Mouse (Mus musculus): ENCODE results near the gene Pkdrej. TPM values are rescaled to one million over a fixed set of nuclear protein-coding genes. Genes with fewer than 3 reads are reported as not detected.
A peak's percentile ranks its signal among the peaks of the same experiment; 100 is the strongest.

Pkdrej gene
- total RNA-seq, 1 experiment = 0.09 TPM

- in situ Hi-C loops (cut with MboI; ENCODE audit: low sequenced_read_pairs in 2 of 2, unreplicated experiment in 2 of 2) = no loop called here
- DNase-seq (ENCODE audit: low read depth, low spot score) = no peak
Observed at GRCm38 (mm10) chr15:85802931-85803330, 18.6 kb downstream of the Pkdrej start.

GRCm38 (mm10) chr15:85798676-85799075 lies 22.9 kb downstream of the Pkdrej start:
- H3K9me3 ChIP-seq (ENCODE audit: control insufficient read depth, insufficient read depth, low read depth, low read length) = no peaks in the 10 kb centered on the region
- no peak for TF ChIP-seq CHD2 (IDR thresholded peaks at IDR 0.05; ENCODE audit: low read depth, low read length)
- TF ChIP-seq HCFC1 (IDR thresholded peaks at IDR 0.05; ENCODE audit: borderline replicate concordance, insufficient read depth, low read length) = no peak
- H3K36me3 ChIP-seq (ENCODE audit: control insufficient read depth, insufficient read depth, low read length, poor library complexity, severe bottlenecking) = no peaks in the 10 kb centered on the region
- peaks cover 0 to 2% of the 10 kb centered on the region in 2 experiments; a peak in 1 of 4 replicates for H3K4me1 ChIP-seq (ENCODE audit: control insufficient read depth in 2 of 2, insufficient read depth in 2 of 2, low read length in 2 of 2, poor library complexity in 1 of 2)
- DNase-seq (ENCODE audit: low read depth, low spot score) = no peak
- in situ Hi-C loops (cut with MboI; ENCODE audit: low sequenced_read_pairs in 2 of 2, unreplicated experiment in 2 of 2) = no loop called here
- H3K4me3 ChIP-seq (ENCODE audit: insufficient read depth in 1 of 2, low read depth in 1 of 2, low read length in 2 of 2, poor library complexity in 1 of 2, severe bottlenecking in 1 of 2) = no peak overlapping the region
- H3K9ac ChIP-seq (ENCODE audit: insufficient read depth, low read depth, low read length, poor library complexity, severe bottlenecking) = no peak overlapping the region
- H3K27ac ChIP-seq (ENCODE audit: insufficient read depth, low read depth, low read length, poor library complexity, severe bottlenecking) = no peak overlapping the region

More at GRCm38 (mm10) chr15:85802931-85803330, 18.6 kb downstream of the Pkdrej start:
- TF ChIP-seq ZNF384 (IDR thresholded peaks at IDR 0.05; ENCODE audit: low read depth, low read length) (no peak), CHD2 (IDR thresholded peaks at IDR 0.05; ENCODE audit: low read depth, low read length) (no peak), HCFC1 (IDR thresholded peaks at IDR 0.05; ENCODE audit: borderline replicate concordance, insufficient read depth, low read length) (no peak), MAFK (IDR thresholded peaks at IDR 0.05; ENCODE audit: insufficient read depth, low read depth, low read length) (no peak), ZC3H11A (IDR thresholded peaks at IDR 0.05; ENCODE audit: borderline replicate concordance, low read depth, low read length) (no peak)
- Histone ChIP-seq H3K4me3 (ENCODE audit: insufficient read depth in 1 of 2, low read depth in 1 of 2, low read length in 2 of 2, poor library complexity in 1 of 2, severe bottlenecking in 1 of 2) (no peak overlapping the region), H3K27ac (ENCODE audit: insufficient read depth, low read depth, low read length, poor library complexity, severe bottlenecking) (no peak overlapping the region), H3K9me3 (ENCODE audit: control insufficient read depth, insufficient read depth, low read depth, low read length) (no peaks in the 10 kb centered on the region), H3K9ac (ENCODE audit: insufficient read depth, low read depth, low read length, poor library complexity, severe bottlenecking) (no peak overlapping the region), H3K36me3 (ENCODE audit: control insufficient read depth, insufficient read depth, low read length, poor library complexity, severe bottlenecking) (no peaks in the 10 kb centered on the region; the same call in 1 of the 2 replicates), H3K4me1 (ENCODE audit: control insufficient read depth in 2 of 2, insufficient read depth in 2 of 2, low read length in 2 of 2, poor library complexity in 1 of 2) (no peaks in the 10 kb centered on the region)

GRCm38 (mm10) chr15:85795516-85795915 lies 26.0 kb downstream of the Pkdrej start:
- no peak overlapping the region for H3K4me3 ChIP-seq (ENCODE audit: insufficient read depth in 1 of 2, low read depth in 1 of 2, low read length in 2 of 2, poor library complexity in 1 of 2, severe bottlenecking in 1 of 2)
- no peaks in the 10 kb centered on the region for H3K36me3 ChIP-seq (ENCODE audit: control insufficient read depth, insufficient read depth, low read length, poor library complexity, severe bottlenecking)
- no peak overlapping the region for H3K9ac ChIP-seq (ENCODE audit: insufficient read depth, low read depth, low read length, poor library complexity, severe bottlenecking)
- no peak overlapping the region for H3K27ac ChIP-seq (ENCODE audit: insufficient read depth, low read depth, low read length, poor library complexity, severe bottlenecking)
- H3K9me3 ChIP-seq (ENCODE audit: control insufficient read depth, insufficient read depth, low read depth, low read length) = no peaks in the 10 kb centered on the region
- H3K4me1 ChIP-seq (ENCODE audit: control insufficient read depth in 2 of 2, insufficient read depth in 2 of 2, low read length in 2 of 2, poor library complexity in 1 of 2) = peaks cover 0 to 2% of the 10 kb centered on the region in 2 experiments; a peak in 1 of 4 replicates
- TF ChIP-seq MAFK (IDR thresholded peaks at IDR 0.05; ENCODE audit: insufficient read depth, low read depth, low read length) = no peak
- TF ChIP-seq HCFC1 (IDR thresholded peaks at IDR 0.05; ENCODE audit: borderline replicate concordance, insufficient read depth, low read length) = no peak
- TF ChIP-seq ZC3H11A (IDR thresholded peaks at IDR 0.05; ENCODE audit: borderline replicate concordance, low read depth, low read length) = no peak
- TF ChIP-seq ZNF384 (IDR thresholded peaks at IDR 0.05; ENCODE audit: low read depth, low read length) = no peak
- TF ChIP-seq CHD2 (IDR thresholded peaks at IDR 0.05; ENCODE audit: low read depth, low read length) = no peak
- peak; percentile 31 for DNase-seq (ENCODE audit: low read depth, low spot score)
- in situ Hi-C loops (cut with MboI; ENCODE audit: low sequenced_read_pairs in 2 of 2, unreplicated experiment in 2 of 2) = no loop called here

GRCm38 (mm10) chr15:85792819-85793218 lies 28.7 kb downstream of the Pkdrej start:
- in situ Hi-C loops (cut with MboI; ENCODE audit: low sequenced_read_pairs in 2 of 2, unreplicated experiment in 2 of 2) = no loop called here
- Histone ChIP-seq H3K9me3 (ENCODE audit: control insufficient read depth, insufficient read depth, low read depth, low read length) (no peaks in the 10 kb centered on the region), H3K4me1 (ENCODE audit: control insufficient read depth in 2 of 2, insufficient read depth in 2 of 2, low read length in 2 of 2, poor library complexity in 1 of 2) (peaks cover 0 to 2% of the 10 kb centered on the region in 2 experiments; a peak in 1 of 4 replicates), H3K4me3 (ENCODE audit: insufficient read depth in 1 of 2, low read depth in 1 of 2, low read length in 2 of 2, poor library complexity in 1 of 2, severe bottlenecking in 1 of 2) (no peak overlapping the region), H3K27ac (ENCODE audit: insufficient read depth, low read depth, low read length, poor library complexity, severe bottlenecking) (no peak overlapping the region), H3K9ac (ENCODE audit: insufficient read depth, low read depth, low read length, poor library complexity, severe bottlenecking) (no peak overlapping the region), H3K36me3 (ENCODE audit: control insufficient read depth, insufficient read depth, low read length, poor library complexity, severe bottlenecking) (no peaks in the 10 kb centered on the region)
- DNase-seq (ENCODE audit: low read depth, low spot score) = no peak
- no peak for TF ChIP-seq CHD2 (IDR thresholded peaks at IDR 0.05; ENCODE audit: low read depth, low read length)
- no peak for TF ChIP-seq ZC3H11A (IDR thresholded peaks at IDR 0.05; ENCODE audit: borderline replicate concordance, low read depth, low read length)
- TF ChIP-seq MAFK (IDR thresholded peaks at IDR 0.05; ENCODE audit: insufficient read depth, low read depth, low read length) = no peak
- no peak for TF ChIP-seq HCFC1 (IDR thresholded peaks at IDR 0.05; ENCODE audit: borderline replicate concordance, insufficient read depth, low read length)
- TF ChIP-seq ZNF384 (IDR thresholded peaks at IDR 0.05; ENCODE audit: low read depth, low read length) = no peak

GRCm38 (mm10) chr15:85791449-85791848 lies 30.1 kb downstream of the Pkdrej start:
- in situ Hi-C loops (cut with MboI; ENCODE audit: low sequenced_read_pairs in 2 of 2, unreplicated experiment in 2 of 2) = no loop called here
- Histone ChIP-seq H3K4me3 (ENCODE audit: insufficient read depth in 1 of 2, low read depth in 1 of 2, low read length in 2 of 2, poor library complexity in 1 of 2, severe bottlenecking in 1 of 2) (no peak overlapping the region), H3K27ac (ENCODE audit: insufficient read depth, low read depth, low read length, poor library complexity, severe bottlenecking) (no peak overlapping the region), H3K9ac (ENCODE audit: insufficient read depth, low read depth, low read length, poor library complexity, severe bottlenecking) (no peak overlapping the region), H3K4me1 (ENCODE audit: control insufficient read depth in 2 of 2, insufficient read depth in 2 of 2, low read length in 2 of 2, poor library complexity in 1 of 2) (peaks cover 0 to 2% of the 10 kb centered on the region in 2 experiments; a peak in 1 of 4 replicates), H3K9me3 (ENCODE audit: control insufficient read depth, insufficient read depth, low read depth, low read length) (no peaks in the 10 kb centered on the region), H3K36me3 (ENCODE audit: control insufficient read depth, insufficient read depth, low read length, poor library complexity, severe bottlenecking) (no peaks in the 10 kb centered on the region)
- no peak for DNase-seq (ENCODE audit: low read depth, low spot score)
- TF ChIP-seq CHD2 (IDR thresholded peaks at IDR 0.05; ENCODE audit: low read depth, low read length) (no peak), ZC3H11A (IDR thresholded peaks at IDR 0.05; ENCODE audit: borderline replicate concordance, low read depth, low read length) (no peak), HCFC1 (IDR thresholded peaks at IDR 0.05; ENCODE audit: borderline replicate concordance, insufficient read depth, low read length) (no peak), ZNF384 (IDR thresholded peaks at IDR 0.05; ENCODE audit: low read depth, low read length) (no peak), MAFK (IDR thresholded peaks at IDR 0.05; ENCODE audit: insufficient read depth, low read depth, low read length) (no peak)
